Mouse (Mus musculus): ENCODE results near the gene Zgrf1.

- TF ChIP-seq CTCF (IDR thresholded peaks at IDR 0.05; ENCODE audit: low read depth) = no peak
- TF ChIP-seq EP300 (IDR thresholded peaks at IDR 0.05; ENCODE audit: low read depth) = no peak
These were observed 78.3 kb downstream of the Zgrf1 start for GRCm38 (mm10) chr3:127631582-127631981.
